Mouse (Mus musculus): ENCODE results near the gene Glipr1. TPM values are rescaled to one million over a fixed set of nuclear protein-coding genes. Genes with fewer than 3 reads are reported as not detected.

Glipr1 gene
- polyA plus RNA-seq, 1 experiment from 2014 or later = 8.2 TPM

DNA sequence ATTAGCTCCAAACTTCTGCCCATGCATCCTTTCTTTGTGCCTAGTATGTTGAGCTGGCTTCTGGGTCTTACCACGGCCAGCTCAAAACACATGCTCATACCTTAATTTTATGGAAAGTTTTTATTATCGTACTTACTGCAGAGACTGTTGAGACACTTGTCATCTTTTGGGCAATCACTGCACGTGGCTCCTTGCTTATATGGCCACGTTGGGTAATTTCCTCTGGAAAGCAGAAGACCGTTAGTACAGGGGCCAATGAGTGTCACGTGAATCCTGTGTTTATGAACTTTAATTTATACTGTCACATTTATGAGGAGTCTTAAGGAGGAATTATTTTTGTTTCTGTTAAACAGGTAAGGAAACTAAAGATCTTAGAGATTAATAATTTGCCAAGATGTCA lies 16.0 kb downstream of the Glipr1 start:
- Histone ChIP-seq H3K27ac (ENCODE audit: low read length) (no peak overlapping the region), H3K4me2 (replicated peaks; ENCODE audit: low read depth, low read length) (no peak overlapping the region), H3K36me3 (ENCODE audit: control insufficient read depth, insufficient read depth, low read length) (peaks cover 38% of the 10 kb centered on the region), H3K9me3 (ENCODE audit: control insufficient read depth, low read depth, low read length) (no peaks in the 10 kb centered on the region), H3K4me3 (ENCODE audit: low read depth, low read length) (no peak overlapping the region), H3K4me1 (ENCODE audit: control insufficient read depth, insufficient read depth, low read length) (no peaks in the 10 kb centered on the region), H3K9ac (replicated peaks; ENCODE audit: low read depth, low read length) (no peak overlapping the region), H3K27me3 (ENCODE audit: control insufficient read depth, insufficient read depth, low read length) (no peaks in the 10 kb centered on the region)
- no peak for ATAC-seq (ENCODE audit: insufficient number of reproducible peaks, insufficient read depth, low FRiP score, low read depth)
- WGBS = 91% methylated on average over 6 of the region's 6 CpGs

DNA sequence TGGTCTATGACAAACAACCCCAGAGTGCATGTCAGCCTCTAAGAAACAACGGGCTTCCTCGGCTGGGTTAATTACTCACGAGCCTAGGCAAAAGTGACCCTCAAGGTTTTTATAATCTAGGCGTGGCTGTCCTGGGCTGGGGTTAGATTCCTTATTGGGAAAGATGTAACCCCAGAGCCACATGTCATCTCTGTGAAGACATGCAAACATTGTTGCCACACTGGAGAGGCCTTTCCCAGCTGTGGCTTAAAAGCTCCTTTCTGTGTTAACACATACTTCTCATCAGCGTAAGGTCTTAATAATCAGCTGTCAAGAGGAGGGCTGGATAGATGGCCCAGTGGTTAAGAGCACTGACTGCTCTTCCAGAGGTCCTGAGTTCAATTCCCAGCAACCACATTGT lies 19.4 kb downstream of the Glipr1 start:
- Histone ChIP-seq H3K9ac (replicated peaks; ENCODE audit: low read depth, low read length) (no peak overlapping the region), H3K36me3 (ENCODE audit: control insufficient read depth, insufficient read depth, low read length) (peaks cover 57% of the 10 kb centered on the region), H3K27ac (ENCODE audit: low read length) (no peak overlapping the region), H3K4me1 (ENCODE audit: control insufficient read depth, insufficient read depth, low read length) (no peaks in the 10 kb centered on the region), H3K4me2 (replicated peaks; ENCODE audit: low read depth, low read length) (no peak overlapping the region), H3K9me3 (ENCODE audit: control insufficient read depth, low read depth, low read length) (no peaks in the 10 kb centered on the region), H3K4me3 (ENCODE audit: low read depth, low read length) (no peak overlapping the region), H3K27me3 (ENCODE audit: control insufficient read depth, insufficient read depth, low read length) (no peaks in the 10 kb centered on the region)
- ATAC-seq (ENCODE audit: insufficient number of reproducible peaks, insufficient read depth, low FRiP score, low read depth) = no peak
- 88% methylated on average over 5 of the region's 5 CpGs for WGBS

DNA sequence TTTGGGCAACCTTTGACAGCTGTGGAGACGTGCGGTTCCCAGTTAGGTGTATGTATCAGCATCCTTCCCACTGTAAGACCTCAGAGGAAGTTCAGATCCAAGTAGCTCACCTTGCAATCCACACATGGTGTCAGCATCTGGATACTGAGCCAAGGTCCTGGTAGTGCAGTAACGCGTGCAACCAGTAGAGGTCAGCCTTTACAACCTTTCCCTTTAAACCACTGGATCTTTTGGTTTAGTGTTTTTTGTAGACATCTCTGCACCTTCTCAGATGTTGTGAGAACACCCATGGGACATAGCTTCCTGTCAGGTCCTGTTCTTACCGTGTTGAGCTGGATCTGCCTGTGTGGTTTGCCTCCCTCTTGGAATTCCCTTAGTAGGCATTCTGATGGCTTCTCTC lies 24.8 kb downstream of the Glipr1 start:
- Histone ChIP-seq H3K27me3 (ENCODE audit: control insufficient read depth, insufficient read depth, low read length) (no peaks in the 10 kb centered on the region), H3K27ac (ENCODE audit: low read length) (no peak overlapping the region), H3K4me2 (replicated peaks; ENCODE audit: low read depth, low read length) (no peak overlapping the region), H3K9me3 (ENCODE audit: control insufficient read depth, low read depth, low read length) (no peaks in the 10 kb centered on the region), H3K36me3 (ENCODE audit: control insufficient read depth, insufficient read depth, low read length) (peaks cover 30% of the 10 kb centered on the region), H3K9ac (replicated peaks; ENCODE audit: low read depth, low read length) (no peak overlapping the region), H3K4me1 (ENCODE audit: control insufficient read depth, insufficient read depth, low read length) (peaks cover 5% of the 10 kb centered on the region; the same call in 1 of the 2 replicates), H3K4me3 (ENCODE audit: low read depth, low read length) (no peak overlapping the region)
- 39% methylated on average over 5 of the region's 5 CpGs for WGBS
- ATAC-seq (ENCODE audit: insufficient number of reproducible peaks, insufficient read depth, low FRiP score, low read depth) = peak; percentile 44; the same call in 1 of the 2 replicates

DNA sequence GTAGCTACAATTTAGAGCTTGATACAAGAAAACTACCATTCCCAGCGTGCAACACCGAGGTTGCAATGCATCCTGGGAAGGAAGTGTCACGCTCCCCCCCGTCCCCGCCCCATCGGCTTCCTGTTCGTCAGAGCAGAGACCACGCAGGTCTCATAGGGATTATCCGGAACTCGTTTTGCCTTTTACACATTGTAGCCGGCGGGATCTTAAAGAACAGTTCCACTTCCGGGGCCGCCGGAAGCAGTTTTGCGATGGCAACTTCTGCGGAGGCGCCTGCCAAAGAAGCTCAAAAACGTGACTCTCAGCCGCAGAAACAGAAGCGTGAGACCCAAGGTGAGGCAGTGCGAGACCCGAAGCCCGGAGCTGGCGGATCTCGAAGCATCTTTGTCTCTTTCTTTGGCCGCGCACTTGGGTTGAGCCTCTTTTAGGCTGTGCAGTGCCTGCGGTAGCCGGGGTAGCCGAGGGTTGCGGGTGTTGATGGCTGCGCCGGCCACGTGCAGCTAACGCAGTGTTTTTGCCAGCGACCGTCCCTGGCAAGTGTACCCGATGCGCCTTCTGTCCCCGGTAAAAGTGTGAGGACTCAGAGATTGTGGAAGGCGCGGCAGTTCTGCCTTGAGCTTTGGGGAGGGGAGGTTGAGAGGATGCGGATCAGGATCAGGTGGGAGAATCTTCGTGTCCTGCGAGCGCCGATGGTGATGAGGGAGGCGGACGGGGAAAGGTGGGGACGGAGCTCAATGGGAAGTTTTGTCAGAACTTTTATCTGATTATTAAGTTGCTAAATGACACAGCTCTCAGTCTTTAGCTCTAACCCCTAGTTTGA lies 29.7 kb downstream of the Glipr1 start, which contains the start of gene Krr1:
Krr1 (plus strand) TSS at position 123 of the 820 bp plus-strand sequence.
- H3K4me2 ChIP-seq (replicated peaks; ENCODE audit: low read depth, low read length) = peak within 1 kb of the TSS; percentile 75
- H3K27ac ChIP-seq (ENCODE audit: low read length) = no peak within 1 kb of the TSS
- no peaks in the 10 kb centered on the region for H3K9me3 ChIP-seq (ENCODE audit: control insufficient read depth, low read depth, low read length)
- under 1% methylated on average over 51 of the region's 51 CpGs for WGBS
- ATAC-seq (ENCODE audit: insufficient number of reproducible peaks, insufficient read depth, low FRiP score, low read depth) = peak; percentile 96
- no peaks in the 10 kb centered on the region for H3K27me3 ChIP-seq (ENCODE audit: control insufficient read depth, insufficient read depth, low read length)
- H3K4me3 ChIP-seq (ENCODE audit: low read depth, low read length) = peak within 1 kb of the TSS; percentile 55
- peaks cover 5% of the 10 kb centered on the region; the same call in 1 of the 2 replicates for H3K4me1 ChIP-seq (ENCODE audit: control insufficient read depth, insufficient read depth, low read length)
- H3K36me3 ChIP-seq (ENCODE audit: control insufficient read depth, insufficient read depth, low read length) = peaks cover 3% of the 10 kb centered on the region; the same call in 1 of the 2 replicates
- H3K9ac ChIP-seq (replicated peaks; ENCODE audit: low read depth, low read length) = peak within 1 kb of the TSS; percentile 75

DNA sequence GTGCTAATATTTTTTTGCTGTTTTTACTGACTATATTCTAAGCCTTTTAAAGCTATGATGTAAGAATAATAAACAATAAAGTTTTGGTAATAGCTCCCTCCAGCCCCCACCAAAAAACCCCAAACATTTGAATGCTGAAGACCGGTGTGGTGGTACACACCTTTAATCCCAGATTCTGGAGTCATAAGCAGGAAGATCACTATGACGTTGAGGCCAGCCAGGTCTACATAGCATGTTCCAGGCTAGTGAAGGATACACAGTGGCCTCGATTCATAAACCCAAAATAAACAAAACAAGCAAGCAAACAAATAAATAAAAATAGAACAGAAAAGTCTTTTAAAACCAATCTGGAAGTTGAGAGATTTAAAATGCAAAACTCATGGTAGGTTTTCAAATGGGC lies 30.5 kb downstream of the Glipr1 start:
- 76% methylated on average over 3 of the region's 3 CpGs for WGBS
- H3K27ac ChIP-seq (ENCODE audit: low read length) = no peak overlapping the region

DNA sequence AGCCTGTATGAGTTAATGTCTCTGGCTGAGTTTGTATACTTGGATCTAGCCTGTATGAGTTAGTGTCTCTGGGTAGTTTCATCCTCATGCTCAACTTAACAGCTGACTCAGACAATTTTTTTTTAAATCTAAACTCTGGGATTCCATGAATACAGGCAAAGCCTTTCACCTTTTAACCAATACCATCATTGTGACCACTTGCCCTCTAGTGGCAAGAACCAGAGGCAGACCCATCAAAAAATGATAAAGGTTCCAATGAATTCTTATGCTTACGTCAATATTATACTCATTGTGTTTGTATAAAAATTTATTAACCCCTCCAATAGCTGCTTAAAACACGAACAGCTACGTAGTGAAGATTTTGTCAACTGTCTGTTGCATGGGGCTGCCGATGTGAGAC lies 36.0 kb downstream of the Glipr1 start:
- Histone ChIP-seq H3K27ac (ENCODE audit: low read length) (no peak overlapping the region), H3K9ac (replicated peaks; ENCODE audit: low read depth, low read length) (no peak overlapping the region), H3K36me3 (ENCODE audit: control insufficient read depth, insufficient read depth, low read length) (no peaks in the 10 kb centered on the region), H3K27me3 (ENCODE audit: control insufficient read depth, insufficient read depth, low read length) (no peaks in the 10 kb centered on the region), H3K4me1 (ENCODE audit: control insufficient read depth, insufficient read depth, low read length) (no peaks in the 10 kb centered on the region), H3K9me3 (ENCODE audit: control insufficient read depth, low read depth, low read length) (no peaks in the 10 kb centered on the region), H3K4me2 (replicated peaks; ENCODE audit: low read depth, low read length) (no peak overlapping the region), H3K4me3 (ENCODE audit: low read depth, low read length) (no peak overlapping the region)
- 49% methylated on average over 4 of the region's 4 CpGs for WGBS
- no peak for ATAC-seq (ENCODE audit: insufficient number of reproducible peaks, insufficient read depth, low FRiP score, low read depth)

More for the DNA sequence above, 30.5 kb downstream of the Glipr1 start:
- 0 out of 2 replicates have a peak, but pooled peaks cover 3% of the 10 kb centered on the region for H3K36me3 ChIP-seq (ENCODE audit: control insufficient read depth, insufficient read depth, low read length)
- H3K4me3 ChIP-seq (ENCODE audit: low read depth, low read length) = no peak overlapping the region
- 0 out of 2 replicates have a peak overlapping the region, but pooled peaks have one; percentile 21 for H3K4me2 ChIP-seq (replicated peaks; ENCODE audit: low read depth, low read length)
- H3K9ac ChIP-seq (replicated peaks; ENCODE audit: low read depth, low read length) = no peak overlapping the region
- no peaks in the 10 kb centered on the region for H3K27me3 ChIP-seq (ENCODE audit: control insufficient read depth, insufficient read depth, low read length)
- H3K9me3 ChIP-seq (ENCODE audit: control insufficient read depth, low read depth, low read length) = no peaks in the 10 kb centered on the region
- H3K4me1 ChIP-seq (ENCODE audit: control insufficient read depth, insufficient read depth, low read length) = peaks cover 5% of the 10 kb centered on the region; the same call in 1 of the 2 replicates
- ATAC-seq (ENCODE audit: insufficient number of reproducible peaks, insufficient read depth, low FRiP score, low read depth) = no peak

DNA sequence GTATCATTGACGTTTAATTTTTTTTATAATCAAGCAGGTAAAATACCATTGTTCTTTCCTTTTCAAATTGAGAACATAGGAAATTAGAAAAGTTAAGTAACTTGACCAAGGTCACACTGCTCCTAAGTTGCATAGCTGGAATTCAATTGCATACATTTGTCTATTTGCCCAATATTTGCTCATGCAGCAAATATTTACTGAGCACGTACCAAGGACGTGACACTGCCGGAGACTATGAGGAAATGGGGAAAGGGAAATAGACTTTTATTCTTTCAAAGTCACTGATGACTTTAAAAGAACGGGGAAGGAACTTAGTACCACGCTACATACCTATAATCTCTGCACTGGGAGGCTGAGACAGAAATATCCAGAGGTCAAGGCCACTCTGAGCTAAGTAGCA lies 42.0 kb downstream of the Glipr1 start:
- Histone ChIP-seq H3K36me3 (ENCODE audit: control insufficient read depth, insufficient read depth, low read length) (no peaks in the 10 kb centered on the region), H3K4me1 (ENCODE audit: control insufficient read depth, insufficient read depth, low read length) (no peaks in the 10 kb centered on the region), H3K4me3 (ENCODE audit: low read depth, low read length) (no peak overlapping the region), H3K9ac (replicated peaks; ENCODE audit: low read depth, low read length) (no peak overlapping the region), H3K27me3 (ENCODE audit: control insufficient read depth, insufficient read depth, low read length) (no peaks in the 10 kb centered on the region), H3K27ac (ENCODE audit: low read length) (no peak overlapping the region), H3K9me3 (ENCODE audit: control insufficient read depth, low read depth, low read length) (no peaks in the 10 kb centered on the region), H3K4me2 (replicated peaks; ENCODE audit: low read depth, low read length) (no peak overlapping the region)
- WGBS = 63% methylated on average over 6 of the region's 6 CpGs
- ATAC-seq (ENCODE audit: insufficient number of reproducible peaks, insufficient read depth, low FRiP score, low read depth) = 0 out of 2 replicates have a peak, but pooled peaks have one; percentile 44

DNA sequence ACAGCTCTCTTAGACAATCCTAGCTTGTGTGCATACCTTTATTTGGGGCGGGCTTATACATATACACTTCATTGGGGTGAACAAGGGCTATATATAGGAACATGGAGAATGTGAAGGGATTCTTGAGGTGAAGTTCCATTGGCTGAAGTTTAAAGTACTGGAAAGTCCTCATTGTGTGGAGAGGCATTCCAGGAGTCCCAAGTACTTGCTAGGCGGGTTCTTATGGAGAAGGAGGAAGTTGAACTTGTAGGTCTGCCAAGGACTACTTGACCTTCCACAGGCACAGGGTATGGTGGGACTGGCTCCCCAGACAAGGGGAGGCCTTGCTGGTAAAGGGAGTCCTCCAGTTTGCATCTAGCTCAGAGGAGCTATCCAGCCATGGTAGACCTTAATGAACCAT lies 43.1 kb downstream of the Glipr1 start:
- 84% methylated on average over 2 of the region's 2 CpGs for WGBS
- H3K27ac ChIP-seq (ENCODE audit: low read length) = no peak overlapping the region

More for the DNA sequence above, 43.1 kb downstream of the Glipr1 start:
- Histone ChIP-seq H3K9me3 (ENCODE audit: control insufficient read depth, low read depth, low read length) (no peaks in the 10 kb centered on the region), H3K36me3 (ENCODE audit: control insufficient read depth, insufficient read depth, low read length) (no peaks in the 10 kb centered on the region), H3K4me2 (replicated peaks; ENCODE audit: low read depth, low read length) (no peak overlapping the region), H3K4me3 (ENCODE audit: low read depth, low read length) (no peak overlapping the region), H3K9ac (replicated peaks; ENCODE audit: low read depth, low read length) (no peak overlapping the region), H3K4me1 (ENCODE audit: control insufficient read depth, insufficient read depth, low read length) (no peaks in the 10 kb centered on the region), H3K27me3 (ENCODE audit: control insufficient read depth, insufficient read depth, low read length) (no peaks in the 10 kb centered on the region)
- no peak for ATAC-seq (ENCODE audit: insufficient number of reproducible peaks, insufficient read depth, low FRiP score, low read depth)

Data from stomach, embryonic 14.5 days (tissue).